Mouse (Mus musculus) intestine, postnatal 0 days (tissue): Measurements from ENCODE around the gene Clpx. TPM values are rescaled to one million over a fixed set of nuclear protein-coding genes. Genes with fewer than 3 reads are reported as not detected.

ENCODE experiments used
- ATAC-seq: fragments of 200-750 bp; cut with Nextera tagmentation; 2 replicates; pipeline ENCODE4 v1.8.0; 2017; ENCODE audit warnings: mild to moderate bottlenecking, moderate TSS enrichment, moderate library complexity
- H3K27ac ChIP-seq: fragments of 300-500 bp; sonication (generic); 2 replicates; pipeline ENCODE4 v1.5.1; 2014; ENCODE audit warnings: mild to moderate bottlenecking, low read depth, low read length, moderate library complexity
- H3K27me3 ChIP-seq: fragments of 300-500 bp; sonication (generic); replicated peaks from 2 replicates; pipeline ENCODE4 v1.6.1; 2014; ENCODE audit warnings: low read length, mixed read lengths; ENCODE audit not compliant: control insufficient read depth, insufficient read depth
- H3K36me3 ChIP-seq: fragments of 300-500 bp; sonication (generic); 2 replicates; pipeline ENCODE4 v1.6.1; 2014; ENCODE audit warnings: mild to moderate bottlenecking, moderate library complexity; ENCODE audit not compliant: control insufficient read depth, insufficient read depth
- H3K4me1 ChIP-seq: fragments of 300-500 bp; sonication (generic); replicated peaks from 2 replicates; pipeline ENCODE4 v1.6.1; 2014; ENCODE audit warnings: antibody characterized with exemption, low read length, mixed read lengths; ENCODE audit not compliant: control insufficient read depth, insufficient read depth
- H3K4me2 ChIP-seq: fragments of 300-500 bp; sonication (generic); replicated peaks from 2 replicates; pipeline ENCODE4 v1.6.1; 2014; ENCODE audit warnings: low read depth, mild to moderate bottlenecking, moderate library complexity
- H3K4me3 ChIP-seq: fragments of 300-500 bp; sonication (generic); 2 replicates; pipeline ENCODE4 v1.5.1; 2014; ENCODE audit warnings: low read depth, low read length
- H3K9ac ChIP-seq: fragments of 300-500 bp; sonication (generic); 2 replicates; pipeline ENCODE4 v1.6.1; 2014; ENCODE audit warnings: mild to moderate bottlenecking, low read depth, low read length
- H3K9me3 ChIP-seq: fragments of 300-500 bp; sonication (generic); 2 replicates; pipeline ENCODE4 v1.6.1; 2016; ENCODE audit warnings: mixed run types; ENCODE audit not compliant: control insufficient read depth
- CTCF ChIP-seq: sonication (generic); IDR thresholded peaks from 2 replicates; pipeline ENCODE4 v1.5.1; 2016; ENCODE audit warnings: low read depth, mild to moderate bottlenecking, control low read depth, antibody characterized with exemption, moderate library complexity
- WGBS: fragments of 180-500 bp; shearing (Covaris S2); extraction: QIAGEN DNeasy Blood & Tissue Kit; methylation state at CpG from one replicate; pipeline ENCODE4 v1.1.7; 2014; 5-methylcytosine and 5-hydroxymethylcytosine counted together
- polyA plus RNA-seq: library from polyadenylated mRNA; unstranded; fragments of >200 nt; fragmentation: Nextera tagmentation; extraction: Ambion mirVana; gene quantifications from 2 replicates; pipeline ENCODE4 v1.2.1, GENCODE M21; 2015

Clpx gene
- polyA plus RNA-seq, 1 experiment from 2014 or later: 28.2 TPM

DNA sequence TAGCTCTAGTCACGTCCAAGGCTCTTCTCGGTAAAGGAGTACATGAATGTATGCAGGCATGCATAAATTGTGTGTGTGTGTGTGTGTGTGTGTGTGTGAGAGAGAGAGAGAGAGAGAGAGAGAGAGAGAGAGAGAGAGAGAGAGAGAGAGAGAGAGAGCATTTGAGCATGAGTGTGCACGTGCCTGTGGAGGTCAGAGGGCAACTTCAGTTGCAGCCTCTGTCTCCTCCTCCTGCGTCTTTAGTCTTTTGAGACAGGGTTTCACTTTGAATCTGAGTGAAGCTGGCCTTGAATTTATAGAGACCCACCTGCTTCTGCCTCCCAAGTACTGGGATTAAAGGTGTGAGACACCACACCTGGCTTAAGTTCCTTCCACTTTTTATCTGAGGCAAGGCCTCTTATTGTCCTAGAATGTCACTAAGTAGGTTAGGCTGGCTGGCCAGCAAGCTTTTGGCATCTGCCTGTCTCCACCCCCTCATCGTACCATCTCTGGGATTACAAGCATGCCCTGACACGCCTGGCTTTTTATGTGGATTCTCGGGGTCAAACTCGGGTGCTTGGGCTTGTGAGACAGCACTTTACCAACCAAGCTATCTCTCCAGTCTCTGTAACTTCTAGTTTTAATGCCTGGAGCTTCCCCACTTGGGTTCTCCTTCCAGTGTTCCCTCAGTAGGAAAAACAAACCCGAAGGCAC, 36.7 kb upstream of the Clpx start:
- Histone ChIP-seq H3K27me3 (no peaks in the 10 kb centered on the region), H3K27ac (no peak overlapping the region), H3K36me3 (no peaks in the 10 kb centered on the region), H3K4me1 (no peaks in the 10 kb centered on the region), H3K9ac (no peak overlapping the region), H3K4me2 (no peak overlapping the region), H3K9me3 (no peaks in the 10 kb centered on the region), H3K4me3 (no peak overlapping the region)
- no peak for TF ChIP-seq CTCF
- no peak for ATAC-seq
- 68% methylated on average over 9 of the region's 9 CpGs for WGBS

DNA sequence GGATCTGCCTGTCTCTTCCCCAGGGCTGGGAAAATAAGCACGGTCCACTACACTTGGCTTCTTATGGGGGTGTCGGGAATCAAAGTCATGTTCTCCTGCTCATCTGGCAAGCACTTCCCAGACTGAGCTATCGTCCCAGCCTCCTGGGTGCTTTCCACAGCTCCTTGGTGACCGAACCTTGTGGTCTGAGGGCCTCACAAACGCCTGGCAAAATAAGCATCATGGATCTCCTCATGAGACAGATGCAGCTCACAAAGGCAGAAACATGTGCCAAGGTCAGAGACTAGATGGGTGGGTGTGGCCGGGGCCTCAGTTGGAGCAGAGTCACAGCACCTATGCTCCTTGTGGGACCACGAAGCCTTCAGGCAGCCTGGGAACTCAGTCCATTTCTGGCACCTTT, 34.7 kb upstream of the Clpx start:
- Histone ChIP-seq H3K27ac (no peak overlapping the region), H3K27me3 (no peaks in the 10 kb centered on the region), H3K9me3 (no peaks in the 10 kb centered on the region), H3K4me1 (no peaks in the 10 kb centered on the region), H3K4me2 (no peak overlapping the region), H3K9ac (no peak overlapping the region), H3K4me3 (no peak overlapping the region), H3K36me3 (no peaks in the 10 kb centered on the region)
- no peak for ATAC-seq
- 78% methylated on average over 7 of the region's 7 CpGs for WGBS
- TF ChIP-seq CTCF: no peak

DNA sequence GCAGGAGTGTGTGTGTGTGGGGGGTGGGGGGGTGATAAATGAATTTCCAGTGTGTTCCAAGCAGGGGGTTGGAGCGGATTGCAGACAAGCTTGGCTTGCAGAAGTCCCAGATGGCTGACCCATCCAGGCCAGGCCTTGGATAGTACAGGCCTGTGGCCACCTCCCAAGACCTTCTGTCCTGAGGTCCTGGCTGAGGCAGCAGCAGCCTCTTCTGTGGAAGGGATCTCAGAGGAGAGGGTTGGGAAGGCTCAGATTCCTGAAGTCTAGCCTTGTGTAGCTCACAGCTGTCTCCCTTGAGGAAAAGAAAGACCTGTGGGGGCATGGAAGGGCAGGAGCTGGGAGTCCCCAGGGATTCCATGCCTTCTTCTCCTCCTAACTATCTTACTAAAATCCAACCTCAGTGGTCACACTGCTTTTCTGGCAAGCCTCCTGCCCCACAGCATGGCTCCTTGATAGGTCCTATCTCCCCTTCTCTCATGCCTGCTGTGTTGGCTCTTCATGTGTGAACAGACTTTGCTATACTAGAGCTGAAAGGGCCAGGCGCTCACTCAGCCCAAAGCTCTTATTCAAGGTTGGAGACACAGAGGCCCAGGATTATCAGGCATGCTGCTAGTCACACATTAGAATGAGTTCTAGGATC, 32.3 kb upstream of the Clpx start:
- no peak overlapping the region for H3K27ac ChIP-seq
- no peak overlapping the region for H3K4me3 ChIP-seq
- no peaks in the 10 kb centered on the region for H3K27me3 ChIP-seq
- no peak for TF ChIP-seq CTCF
- WGBS: 90% methylated on average over 2 of the region's 2 CpGs
- H3K36me3 ChIP-seq: no peaks in the 10 kb centered on the region
- no peak overlapping the region for H3K4me2 ChIP-seq
- ATAC-seq: no peak
- H3K9me3 ChIP-seq: no peaks in the 10 kb centered on the region
- no peaks in the 10 kb centered on the region for H3K4me1 ChIP-seq
- H3K9ac ChIP-seq: no peak overlapping the region

DNA sequence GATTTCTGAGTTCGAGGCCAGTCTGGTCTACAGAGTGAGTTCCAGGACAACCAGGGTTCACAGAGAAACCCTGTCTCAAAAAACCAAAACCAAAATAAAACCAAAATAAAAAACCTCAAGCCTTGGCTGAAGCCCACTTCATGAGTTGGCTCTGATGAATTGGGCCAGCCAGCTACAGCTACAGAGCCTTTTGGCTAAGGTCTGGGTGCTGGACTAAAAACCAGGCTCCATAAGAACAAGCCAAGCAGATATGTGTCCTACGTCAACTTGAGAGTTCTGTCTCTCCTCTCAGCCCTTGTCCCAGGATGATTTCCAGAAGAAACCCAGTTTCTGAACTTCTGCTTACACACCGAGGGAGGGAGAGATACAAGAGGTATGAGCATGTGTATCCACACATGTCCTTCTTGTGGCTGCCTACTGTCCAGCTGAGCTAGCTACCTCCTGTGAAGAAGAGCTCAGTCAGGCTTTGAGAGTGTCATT, 31.4 kb upstream of the Clpx start:
- Histone ChIP-seq H3K27ac (no peak overlapping the region), H3K4me1 (peaks cover 3% of the 10 kb centered on the region; the same call in 1 of the 2 replicates), H3K27me3 (no peaks in the 10 kb centered on the region), H3K36me3 (no peaks in the 10 kb centered on the region), H3K4me2 (no peak overlapping the region), H3K9me3 (no peaks in the 10 kb centered on the region), H3K4me3 (no peak overlapping the region), H3K9ac (no peak overlapping the region)
- 91% methylated on average over 3 of the region's 3 CpGs for WGBS
- ATAC-seq: no peak
- no peak for TF ChIP-seq CTCF

DNA sequence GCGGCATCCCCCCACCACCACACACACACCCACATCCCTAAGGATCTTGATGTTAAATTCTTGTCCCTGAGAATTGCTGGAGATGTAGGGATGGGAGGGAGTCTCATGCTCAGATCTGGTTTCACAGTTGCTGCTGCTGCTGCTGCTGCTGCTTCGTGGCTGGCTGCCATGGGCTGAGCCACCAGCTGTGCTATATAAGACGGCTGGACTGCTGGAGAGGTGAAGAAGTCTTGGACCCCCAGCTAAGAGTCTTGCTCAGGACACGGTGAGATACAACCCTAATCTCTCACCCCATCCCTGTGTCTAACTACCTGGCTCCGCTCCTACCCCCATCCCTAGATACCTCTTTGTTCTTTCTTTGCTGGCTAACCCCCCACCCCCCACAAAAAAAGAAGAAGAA, 29.1 kb upstream of the Clpx start, which contains the start of gene Cilp:
Gene Cilp, plus strand, starts transcription at position 222 of the 400 bp plus-strand sequence.
- Histone ChIP-seq H3K27ac (no peak within 1 kb of the TSS), H3K9me3 (no peaks in the 10 kb centered on the region), H3K4me3 (no peak within 1 kb of the TSS), H3K9ac (no peak within 1 kb of the TSS), H3K4me1 (peaks cover 3% of the 10 kb centered on the region; the same call in 1 of the 2 replicates), H3K4me2 (no peak within 1 kb of the TSS), H3K27me3 (no peaks in the 10 kb centered on the region), H3K36me3 (no peaks in the 10 kb centered on the region)
- 58% methylated on average over 5 of the region's 5 CpGs for WGBS
- no peak for ATAC-seq
- no peak for TF ChIP-seq CTCF

DNA sequence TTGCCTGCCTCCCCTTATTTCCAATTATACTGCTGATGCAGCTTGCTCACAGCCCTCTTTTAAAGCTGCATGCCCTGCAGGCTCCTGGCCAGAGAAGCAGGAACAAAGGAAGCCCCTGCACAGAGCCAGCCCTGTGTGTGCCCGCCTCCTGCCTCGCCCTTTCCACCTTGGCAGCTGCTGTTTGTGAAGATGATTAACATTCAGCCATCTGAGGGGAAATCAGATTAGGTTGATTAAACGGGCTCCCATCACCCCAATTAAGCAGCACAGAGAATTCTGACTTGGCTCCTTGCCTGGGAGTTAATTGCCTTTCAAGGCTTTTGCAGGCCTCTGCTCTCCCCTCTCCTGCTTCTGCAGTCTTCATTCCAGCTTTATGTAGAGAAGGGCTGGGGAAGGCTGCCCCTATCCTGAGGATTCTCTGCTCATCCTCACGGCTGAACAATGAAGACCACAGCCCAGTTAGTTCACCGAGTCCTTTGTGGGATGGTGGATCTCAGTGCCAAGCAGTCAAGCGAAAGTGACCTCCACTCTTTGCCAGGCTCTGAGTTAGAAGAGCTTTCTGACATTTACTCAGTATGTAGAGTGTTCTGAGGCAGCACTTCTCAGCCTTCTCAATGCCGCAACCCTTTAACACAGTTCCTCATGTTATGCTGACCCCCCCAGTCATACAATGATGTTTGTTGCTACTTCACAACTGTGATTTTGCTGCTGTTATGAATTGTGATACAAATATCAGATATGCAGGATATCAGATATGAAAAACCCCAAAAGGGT, 26.1 kb upstream of the Clpx start:
- no peaks in the 10 kb centered on the region for H3K27me3 ChIP-seq
- no peak overlapping the region for H3K4me2 ChIP-seq
- no peak for ATAC-seq
- no peak overlapping the region for H3K4me3 ChIP-seq
- H3K27ac ChIP-seq: no peak overlapping the region
- WGBS: 40% methylated on average over 7 of the region's 7 CpGs
- H3K4me1 ChIP-seq: peaks cover 3% of the 10 kb centered on the region; the same call in 1 of the 2 replicates
- H3K36me3 ChIP-seq: no peaks in the 10 kb centered on the region
- TF ChIP-seq CTCF: no peak
- H3K9ac ChIP-seq: no peak overlapping the region
- no peaks in the 10 kb centered on the region for H3K9me3 ChIP-seq
